9 mouse cellular contexts compared by ENCODE assay signal in the genomic region with DNA sequence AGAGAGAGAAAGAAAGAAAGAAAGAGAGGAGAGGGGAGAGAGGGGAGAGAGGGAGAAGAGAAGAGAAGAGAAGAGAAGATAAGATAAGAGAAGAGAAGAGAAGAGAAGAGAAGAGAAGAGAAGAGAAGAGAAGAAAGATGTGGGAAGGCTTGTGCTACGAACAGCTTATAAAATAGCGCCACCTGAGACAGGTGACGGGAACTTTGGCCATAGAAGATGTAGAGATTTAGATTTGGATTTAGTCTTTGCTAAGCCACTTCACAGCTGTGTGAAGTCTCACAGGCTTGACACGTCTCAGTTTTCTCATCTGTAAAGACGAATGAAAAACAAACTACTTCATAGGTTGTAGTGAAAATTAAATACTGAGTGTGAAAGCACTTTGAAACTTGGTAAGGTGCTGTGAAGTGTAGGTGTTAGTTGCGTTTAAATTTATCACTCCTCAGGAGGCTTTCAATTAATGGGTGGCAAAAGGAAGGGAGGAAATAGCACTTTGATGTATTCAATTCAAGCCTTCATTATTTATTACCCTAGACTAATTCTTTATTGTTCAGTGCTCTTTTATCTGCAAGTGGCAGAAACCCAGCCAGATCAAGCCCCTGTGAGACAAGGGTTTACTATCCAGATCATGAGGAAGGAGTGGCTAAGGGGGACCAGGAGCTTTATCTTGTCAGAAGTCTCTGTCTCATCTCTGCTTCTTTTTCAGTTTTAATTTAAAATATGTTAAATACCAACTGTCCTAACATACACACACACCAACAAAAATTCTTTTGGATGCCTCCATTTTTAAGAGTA. TPM values are rescaled to one million over a fixed set of nuclear protein-coding genes. Genes with fewer than 3 reads are reported as not detected.
DNase-seq lines count a peak whose midpoint lies in the region; ATAC-seq lines count a peak whose summit lies in the region.
"Had no signal": no experiment of that assay in that cellular context is flagged by ENCODE, and none has a peak within 500 bp of the region (broad histone marks: within the 10 kb centered on the region; RNA-seq: fewer than 3 reads in every experiment).

No protein-coding gene starts in this region.

- peaks cover 27% of the 10 kb centered on the region for H3K4me1 ChIP-seq in heart, embryonic 10.5 days
- H3K4me1 ChIP-seq in forebrain, embryonic 16.5 days (replicated peaks; ENCODE audit: control insufficient read depth, insufficient read depth, low read length) = peaks cover 25% of the 10 kb centered on the region

- peak overlapping the region; percentile 95 for H3K4me3 ChIP-seq in heart, embryonic 10.5 days
- no peak overlapping the region for H3K4me3 ChIP-seq in forebrain, embryonic 16.5 days (replicated peaks; ENCODE audit: low read length)

- H3K9ac ChIP-seq in forebrain, embryonic 16.5 days (replicated peaks; ENCODE audit: low read depth, low read length) = no peak overlapping the region

- peak; percentile 22 for DNase-seq in heart, embryonic 10.5 days (ENCODE audit: low spot score)
- DNase-seq in heart, adult 9 months (ENCODE audit: low spot score in 2 of 2) = no peak
- peak; percentile 15 for DNase-seq in 3T3-L1 (ENCODE audit: low read depth, low spot score)
- DNase-seq in mesoderm, embryonic 11.5 days (ENCODE audit: low read depth, low spot score) = peak; percentile 28
- DNase-seq in gastrocnemius, adult 8-10 months (ENCODE audit: low spot score in 2 of 2) = no peak
- DNase-seq in gastrocnemius, postnatal 36 days = no peak
- no peak for DNase-seq in right cerebral cortex, adult 18-20 months
- DNase-seq: spleen, adult 18-20 months had no signal

- 3% methylated on average over 6 of the region's 6 CpGs for WGBS in heart, embryonic 10.5 days
- WGBS in forebrain, embryonic 16.5 days = 11% methylated on average over 6 of the region's 6 CpGs

- H3K27ac ChIP-seq in heart, embryonic 10.5 days = peak overlapping the region; percentile 96; the same call in 1 of the 2 replicates
- no peak overlapping the region for H3K27ac ChIP-seq in forebrain, embryonic 16.5 days (ENCODE audit: low read length)

- intact Hi-C loops in gastrocnemius, postnatal 36 days (cut with DNase I) = no loop called here

- H3K27me3 ChIP-seq in heart, embryonic 10.5 days (ENCODE audit: insufficient read depth, poor library complexity, severe bottlenecking) = no peaks in the 10 kb centered on the region
- H3K27me3 ChIP-seq in forebrain, embryonic 16.5 days (replicated peaks; ENCODE audit: control insufficient read depth, insufficient read depth, low read length) = no peaks in the 10 kb centered on the region

- peak overlapping the region; percentile 84 for H3K4me2 ChIP-seq in forebrain, embryonic 16.5 days (ENCODE audit: low read length)

- no peak for ATAC-seq in forebrain, embryonic 16.5 days

- no peaks in the 10 kb centered on the region for H3K36me3 ChIP-seq in heart, embryonic 10.5 days
- no peaks in the 10 kb centered on the region for H3K36me3 ChIP-seq in forebrain, embryonic 16.5 days (ENCODE audit: control insufficient read depth, insufficient read depth)

- H3K9me3 ChIP-seq in heart, embryonic 10.5 days = no peaks in the 10 kb centered on the region
- H3K9me3 ChIP-seq in forebrain, embryonic 16.5 days (ENCODE audit: control insufficient read depth, low read length) = no peaks in the 10 kb centered on the region

RNA-seq across cellular contexts. Expression of a gene that starts 1.2 kb away (rescaled TPM):
- polyA plus RNA-seq in heart, embryonic 10.5 days (2016; fragmentation: Nextera tagmentation; extraction: Ambion mirVana) = 21.1 and 21.3 TPM in 2 replicates
- 41.2 and 41.5 TPM in 2 replicates for polyA plus RNA-seq in forebrain, embryonic 16.5 days (2015; fragmentation: Nextera tagmentation; extraction: Ambion mirVana)
- 1 to 10 TPM; 5.1 to 6.4 (median 5.8) TPM for total RNA-seq in gastrocnemius, adult 8-10 months (2022)
- 1 to 10 TPM; 5.0 to 5.5 TPM for total RNA-seq in gastrocnemius, postnatal 36 days (2021)

RNA-seq across cellular contexts. Expression of a gene that starts 25.2 kb away (rescaled TPM):
- polyA plus RNA-seq in heart, embryonic 10.5 days (2016; fragmentation: Nextera tagmentation; extraction: Ambion mirVana) = 626 and 705 TPM in 2 replicates
- polyA plus RNA-seq in forebrain, embryonic 16.5 days (2015; fragmentation: Nextera tagmentation; extraction: Ambion mirVana) = 253 and 289 TPM in 2 replicates
- total RNA-seq in gastrocnemius, adult 8-10 months (2022) = 100 to 1,000 TPM; 223 to 268 (median 240) TPM
- total RNA-seq in gastrocnemius, postnatal 36 days (2021) = 100 to 1,000 TPM; 170 to 203 TPM

RNA-seq across cellular contexts. Expression of a gene that starts 54.6 kb away (rescaled TPM):
- 10.1 and 11.4 TPM in 2 replicates for polyA plus RNA-seq in heart, embryonic 10.5 days (2016; fragmentation: Nextera tagmentation; extraction: Ambion mirVana)
- 9.0 and 9.6 TPM in 2 replicates for polyA plus RNA-seq in forebrain, embryonic 16.5 days (2015; fragmentation: Nextera tagmentation; extraction: Ambion mirVana)
- 10 to 100 TPM; 18.3 to 23.1 (median 22.6) TPM for total RNA-seq in gastrocnemius, adult 8-10 months (2022)
- total RNA-seq in gastrocnemius, postnatal 36 days (2021) = 10 to 100 TPM; 20.8 to 22.1 TPM

Comparison
In these comparisons a context has a peak if more than half of its experiments do, and no peak if none do; other contexts are left out.
1. DNase-seq: peak in heart, embryonic 10.5 days (single experiment), 3T3-L1 (single experiment) and mesoderm, embryonic 11.5 days (single experiment); none in heart, adult 9 months (0 of 2), gastrocnemius, adult 8-10 months (0 of 2), gastrocnemius, postnatal 36 days (0 of 2) and right cerebral cortex, adult 18-20 months (single experiment).